Mouse (Mus musculus): ENCODE data around the gene Ephb4.

DNA sequence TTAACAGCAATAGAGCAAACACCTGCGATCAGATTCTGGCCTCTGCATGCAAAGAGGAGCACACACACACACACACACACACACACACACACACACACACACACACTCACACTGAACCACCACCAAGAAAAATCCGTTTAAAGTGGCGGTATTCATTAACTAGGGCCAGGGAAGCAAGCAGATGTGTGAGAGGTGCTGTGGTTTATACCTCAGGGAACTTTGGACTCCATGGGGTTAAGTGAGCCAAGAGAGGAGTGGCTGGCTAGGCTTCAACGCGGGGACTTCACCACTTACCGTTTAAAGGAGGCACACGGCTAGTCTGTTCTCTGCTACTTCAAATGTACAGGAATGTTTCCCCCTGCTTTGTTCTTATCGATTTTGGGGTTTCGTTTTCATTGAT lies 4.1 kb upstream of the Ephb4 start:
- TF ChIP-seq EP300 (IDR thresholded peaks at IDR 0.05; ENCODE audit: insufficient read depth, low read depth, low read length) (no peak), POLR2A (IDR thresholded peaks at IDR 0.05; ENCODE audit: insufficient read depth, low read depth, low read length) (no peak)
